Mouse (Mus musculus): Measurements from ENCODE around the gene Rasl12.

The Rasl12 gene

GRCm38 (mm10) chr9:65392638-65393364, 5.5 kb upstream of the Rasl12 start:
- DNase-seq (ENCODE audit: low spot score): peak; percentile 50

DNA sequence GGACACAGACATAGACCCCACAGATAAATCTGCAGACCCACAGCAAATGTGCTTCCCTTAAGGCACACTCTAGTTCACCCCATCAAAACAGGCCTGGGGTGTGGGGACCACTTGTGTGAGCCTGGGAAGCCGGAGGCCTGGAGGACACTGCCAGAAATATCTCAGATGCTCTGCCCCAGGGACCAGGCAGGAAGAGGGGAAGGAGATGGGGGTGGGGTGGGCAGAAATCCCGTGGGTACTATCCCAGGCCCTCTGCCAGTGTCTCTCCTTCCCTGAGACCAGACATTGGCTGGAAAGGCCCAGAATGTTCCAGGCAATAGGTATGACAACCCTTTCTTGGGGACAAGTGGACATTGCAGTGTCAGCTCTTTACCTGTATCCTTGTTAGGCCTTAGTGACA, 4.7 kb upstream of the Rasl12 start:
- DNase-seq (ENCODE audit: low spot score): no peak

GRCm38 (mm10) chr9:65394360-65394759, 3.9 kb upstream of the Rasl12 start:
- DNase-seq (ENCODE audit: low spot score): no peak

DNA sequence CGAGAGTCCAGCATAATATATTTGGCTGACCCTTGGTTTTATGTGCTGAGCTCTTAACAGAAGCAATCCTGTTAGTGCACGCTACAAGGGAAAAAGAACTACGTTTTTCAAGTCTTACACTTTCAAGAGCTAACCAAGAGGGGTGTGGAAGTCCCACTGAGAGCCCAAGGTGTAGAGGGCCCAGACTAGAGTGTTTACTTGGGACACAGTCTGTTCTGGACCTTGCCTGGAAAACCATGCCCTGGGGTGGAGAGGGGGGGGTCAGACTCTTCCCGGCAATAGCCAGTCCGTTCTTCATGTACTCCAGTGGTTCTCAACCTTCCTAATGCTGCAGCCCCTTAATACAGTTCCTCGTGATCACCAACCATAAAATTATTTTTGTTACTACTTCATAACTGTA, 1.6 kb downstream of the Rasl12 start:
- DNase-seq (ENCODE audit: low spot score): no peak

GRCm38 (mm10) chr9:65404331-65405183, 6.3 kb downstream of the Rasl12 start:
- DNase-seq (ENCODE audit: low spot score): no peak

DNA sequence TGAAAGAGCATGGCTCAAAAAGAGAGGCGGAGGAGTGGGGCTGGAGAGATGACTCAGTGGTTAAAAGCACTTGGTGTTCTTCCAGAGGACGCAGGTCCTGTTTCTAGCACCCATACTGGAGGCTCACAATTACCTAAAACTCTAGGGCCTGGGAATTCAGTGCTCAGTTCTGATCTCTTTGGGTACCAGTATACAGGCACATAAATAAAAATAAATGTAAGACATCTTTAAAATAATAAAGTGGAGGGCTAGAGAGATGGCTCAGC, 6.8 kb downstream of the Rasl12 start:
- no peak for DNase-seq (ENCODE audit: low spot score)

GRCm38 (mm10) chr9:65407327-65407726, 9.0 kb downstream of the Rasl12 start:
- DNase-seq (ENCODE audit: low spot score): no peak

GRCm38 (mm10) chr9:65407861-65408260, 9.6 kb downstream of the Rasl12 start:
- no peak for DNase-seq (ENCODE audit: low spot score)

- DNase-seq (ENCODE audit: low spot score): no peak
Measured at GRCm38 (mm10) chr9:65408871-65409295, 10.6 kb downstream of the Rasl12 start.

DNA sequence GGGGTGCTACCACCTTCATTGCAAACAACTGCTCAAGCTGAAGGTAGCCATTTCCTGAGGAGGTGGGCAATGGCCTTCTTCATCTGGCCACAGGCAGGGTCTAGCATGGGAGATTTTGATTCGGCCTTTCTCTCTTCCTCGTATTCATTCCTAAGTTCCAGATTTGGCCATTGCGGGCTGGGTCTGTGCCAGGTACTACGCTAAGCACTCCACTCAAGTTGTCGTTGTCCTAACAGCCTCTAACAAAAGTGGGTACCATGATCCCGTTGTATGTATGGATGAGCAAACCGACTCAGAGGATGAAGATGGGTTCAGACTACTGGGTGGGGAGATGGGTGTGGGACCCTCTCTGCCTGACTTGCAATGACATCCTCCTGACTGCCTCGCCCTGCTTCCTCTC, 12.1 kb downstream of the Rasl12 start:
- no peak for DNase-seq (ENCODE audit: low spot score)

DNA sequence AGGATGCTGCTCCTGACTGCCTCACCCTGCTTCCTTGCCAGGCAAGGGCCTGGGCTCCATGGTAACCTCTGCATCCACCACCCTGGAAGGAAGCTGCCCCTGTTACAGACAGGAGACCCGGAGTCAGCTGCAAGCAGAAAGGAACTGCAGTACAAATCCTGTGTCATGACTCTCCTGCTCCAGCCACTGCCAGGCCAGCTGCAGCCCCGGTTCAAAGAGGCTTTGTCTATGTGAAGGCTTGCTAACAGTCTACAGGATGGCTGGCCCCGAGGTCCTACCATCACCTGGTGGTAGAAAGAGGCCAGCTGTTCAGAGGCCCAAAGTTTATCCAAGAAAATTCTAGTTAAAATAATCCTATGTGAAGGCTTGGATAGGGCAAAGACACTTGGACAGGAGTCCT, 13.0 kb downstream of the Rasl12 start:
- no peak for DNase-seq (ENCODE audit: low spot score)

- DNase-seq (ENCODE audit: low spot score): no peak
Measured at GRCm38 (mm10) chr9:65417738-65418137, 19.4 kb downstream of the Rasl12 start.

DNA sequence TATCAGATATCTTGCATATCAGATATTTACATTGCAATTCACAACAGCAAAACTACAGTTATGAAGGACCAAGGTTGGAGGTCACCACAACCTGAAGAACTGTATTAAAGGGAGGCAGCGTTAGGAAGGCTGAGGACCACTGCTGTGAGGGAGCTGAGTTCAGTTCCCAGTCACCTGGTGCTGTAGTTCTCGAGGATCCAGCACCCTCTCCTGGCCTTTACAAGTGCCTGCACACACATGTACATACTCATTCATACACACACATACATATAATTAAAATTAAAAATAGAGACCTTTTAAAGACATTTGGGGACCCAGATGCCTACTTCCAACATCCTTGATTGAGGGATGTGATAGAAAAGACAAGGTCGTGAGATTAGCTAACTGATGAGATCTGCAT, 21.3 kb downstream of the Rasl12 start:
- DNase-seq (ENCODE audit: low spot score): no peak

DNA sequence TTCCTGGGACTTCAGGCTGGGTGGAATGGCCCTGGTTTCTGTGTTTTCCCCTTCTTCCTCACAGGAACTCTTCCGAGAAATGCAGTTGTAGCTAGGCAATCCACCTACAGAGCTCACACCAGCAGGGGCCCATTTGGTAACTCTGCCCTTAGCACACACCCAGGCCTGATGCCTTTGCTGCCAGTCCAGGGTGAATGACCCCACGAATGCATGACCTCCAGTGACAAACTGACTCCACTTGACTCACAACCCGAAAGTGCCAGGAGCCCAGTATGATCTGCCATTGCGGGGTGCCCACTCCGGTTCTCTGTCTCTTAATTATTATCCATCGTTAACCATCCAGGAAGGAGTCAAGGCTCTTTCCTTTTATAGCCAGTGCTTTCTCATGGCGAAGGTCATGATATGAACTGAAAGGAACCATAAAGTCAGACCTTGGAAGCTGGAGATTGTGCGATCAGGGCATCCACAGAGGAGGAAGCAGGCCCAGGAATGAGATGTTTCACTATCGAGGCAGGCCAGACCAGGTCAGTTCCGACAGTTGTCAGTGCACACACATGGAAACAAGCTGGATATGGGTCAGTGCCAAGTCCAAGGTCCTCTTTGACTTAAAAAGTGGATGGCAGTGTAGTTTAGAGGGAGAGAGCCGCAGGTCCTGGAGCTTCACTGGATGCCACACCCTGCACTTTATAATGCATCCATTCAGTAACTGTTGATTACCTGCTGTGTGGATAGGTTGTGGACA, 24.6 kb downstream of the Rasl12 start, which contains the start of gene Slc51b:
Gene Slc51b, minus strand, starts transcription at position 196 of the 742 bp plus-strand sequence.
- no peak for DNase-seq (ENCODE audit: low spot score)

- DNase-seq (ENCODE audit: low spot score): no peak
Measured at GRCm38 (mm10) chr9:65424393-65424792, 26.1 kb downstream of the Rasl12 start.

GRCm38 (mm10) chr9:65427511-65427910, 29.2 kb downstream of the Rasl12 start:
- no peak for DNase-seq (ENCODE audit: low spot score)

- no peak for DNase-seq (ENCODE audit: low spot score)
Measured at GRCm38 (mm10) chr9:65428003-65428402, 29.7 kb downstream of the Rasl12 start.

DNA sequence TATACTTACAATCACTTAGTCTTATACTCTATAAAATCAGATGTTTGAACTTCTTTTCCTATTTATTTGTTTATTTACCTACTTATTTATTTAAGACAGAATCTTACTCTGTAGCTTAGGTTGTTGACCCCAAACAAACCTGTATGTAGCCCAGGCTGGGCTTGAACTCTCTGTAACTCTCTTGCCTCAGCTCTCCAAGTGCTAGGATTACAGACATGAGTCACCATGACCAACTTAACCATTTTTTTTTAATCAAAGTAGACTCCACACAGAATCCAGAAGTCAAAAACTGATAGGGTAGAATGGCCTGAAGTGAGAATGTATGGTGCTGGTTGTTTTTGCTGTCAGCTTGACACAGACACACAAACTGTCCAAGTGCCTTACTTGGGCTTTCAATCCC, 32.1 kb downstream of the Rasl12 start:
- no peak for DNase-seq (ENCODE audit: low spot score)

DNA sequence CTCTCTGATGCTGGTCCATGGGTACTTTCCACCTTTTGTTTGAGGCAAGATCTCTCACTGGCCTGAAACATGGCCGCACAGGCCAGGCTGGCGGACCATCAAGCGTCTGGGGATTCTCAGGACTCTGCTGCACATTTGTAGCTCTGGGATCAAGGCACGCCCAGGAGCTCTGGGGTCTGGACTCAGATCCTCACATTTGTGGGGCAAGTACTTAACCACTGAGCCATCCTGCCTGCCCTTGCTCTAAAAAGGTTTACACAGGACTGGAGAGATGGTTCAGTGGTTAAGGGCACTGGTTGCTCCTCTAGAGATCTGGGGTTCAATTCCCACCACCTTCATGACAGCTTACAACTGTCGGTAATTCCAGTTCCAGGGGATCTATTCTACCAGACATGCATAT, 32.6 kb downstream of the Rasl12 start:
- no peak for DNase-seq (ENCODE audit: low spot score)

GRCm38 (mm10) chr9:65432236-65432635, 33.9 kb downstream of the Rasl12 start:
- peak; percentile 77 for DNase-seq (ENCODE audit: low spot score)

- peak; percentile 62 for DNase-seq (ENCODE audit: low spot score)
Measured at GRCm38 (mm10) chr9:65434140-65434539, 35.8 kb downstream of the Rasl12 start.

- DNase-seq (ENCODE audit: low spot score): no peak
Measured at GRCm38 (mm10) chr9:65435211-65435610, 36.9 kb downstream of the Rasl12 start.

Data from c-Kit-positive CD71-positive TER-119-positive erythroid progenitor cells, embryonic 14.5 days (primary cell).